Mouse (Mus musculus): ENCODE measurements around the gene Mcu. TPM values are rescaled to one million over a fixed set of nuclear protein-coding genes. Genes with fewer than 3 reads are reported as not detected.

Gene Mcu
- polyA plus RNA-seq, 1 experiment, result 48.8 TPM

DNA sequence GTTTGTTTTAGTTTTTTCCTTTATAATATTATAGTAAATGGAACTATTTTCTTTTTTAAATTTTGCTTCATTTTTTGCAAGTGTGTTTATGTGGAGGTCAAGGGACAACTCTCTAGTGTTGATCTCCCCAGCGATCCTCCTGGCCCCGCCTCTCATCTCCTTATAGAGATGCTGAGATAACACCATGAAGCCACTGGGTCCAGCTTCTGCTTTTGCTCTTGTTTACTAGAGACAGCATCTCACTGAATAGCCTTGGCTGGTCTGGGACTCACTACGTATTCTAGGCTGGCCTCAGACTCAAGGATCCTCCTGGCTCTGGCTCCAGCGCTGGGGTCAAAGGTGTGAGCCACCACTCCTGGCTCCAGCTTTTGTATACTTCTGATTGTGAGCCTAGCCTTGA lies 197.0 kb downstream of the Mcu start:
- no peaks in the 10 kb centered on the region; the same call in 1 of the 2 replicates for H3K4me1 ChIP-seq (ENCODE audit: control insufficient read depth, insufficient read depth, low read length)
- no peak for TF ChIP-seq POLR2A (IDR thresholded peaks at IDR 0.05; ENCODE audit: low read depth, low read length)
- H3K27ac ChIP-seq (ENCODE audit: insufficient read depth, low read length), result no peak overlapping the region
- no peak overlapping the region for H3K4me3 ChIP-seq (ENCODE audit: insufficient read depth, low read length)

DNA sequence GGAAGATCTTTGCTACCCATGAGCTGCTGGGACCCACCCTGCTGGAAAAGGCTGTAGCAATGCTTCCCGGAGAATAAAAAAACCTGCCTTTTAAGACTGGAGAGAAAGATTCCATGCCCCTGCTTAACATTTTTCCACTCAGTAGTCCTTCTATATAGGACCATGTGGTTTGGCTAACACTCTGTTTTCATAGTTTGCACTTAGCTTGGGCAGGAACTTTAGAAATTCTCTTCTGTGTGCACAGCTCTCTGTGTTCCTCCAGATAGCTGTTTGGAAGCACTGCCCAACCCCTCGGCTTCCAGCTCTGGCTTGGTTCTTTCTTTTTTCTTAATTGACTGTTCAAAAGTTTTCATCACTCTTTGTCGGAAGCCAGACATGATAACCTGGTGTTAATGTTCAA lies 199.9 kb downstream of the Mcu start:
- Histone ChIP-seq H3K4me1 (ENCODE audit: control insufficient read depth, insufficient read depth, low read length) (no peaks in the 10 kb centered on the region; the same call in 1 of the 2 replicates), H3K27ac (ENCODE audit: insufficient read depth, low read length) (no peak overlapping the region), H3K4me3 (ENCODE audit: insufficient read depth, low read length) (no peak overlapping the region)
- TF ChIP-seq CTCF (IDR thresholded peaks at IDR 0.05; ENCODE audit: borderline replicate concordance, insufficient read depth, low read length) (no peak), POLR2A (IDR thresholded peaks at IDR 0.05; ENCODE audit: low read depth, low read length) (no peak)

DNA sequence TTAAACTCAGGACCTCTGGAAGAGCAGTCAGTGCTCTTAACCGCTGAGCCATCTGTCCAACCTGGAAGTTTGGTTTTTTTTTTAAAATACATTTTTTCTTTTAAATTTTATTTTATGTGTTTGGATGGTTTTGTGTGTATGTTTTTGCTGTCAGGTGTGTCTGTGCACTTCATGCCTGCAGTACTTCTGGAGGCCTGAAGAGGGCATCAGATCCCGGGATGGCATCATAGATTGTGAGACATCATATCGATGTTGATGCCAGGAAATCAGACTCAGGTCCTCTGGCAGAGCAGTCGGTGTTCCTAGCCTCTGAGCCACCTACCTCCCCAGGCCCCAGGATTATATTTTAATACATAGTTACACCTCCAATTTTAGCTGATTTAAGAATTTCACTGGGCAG lies 202.8 kb downstream of the Mcu start:
- H3K27ac ChIP-seq (ENCODE audit: insufficient read depth, low read length), result no peak overlapping the region
- no peak overlapping the region for H3K4me3 ChIP-seq (ENCODE audit: insufficient read depth, low read length)
- TF ChIP-seq POLR2A (IDR thresholded peaks at IDR 0.05; ENCODE audit: low read depth, low read length) (no peak), CTCF (IDR thresholded peaks at IDR 0.05; ENCODE audit: borderline replicate concordance, insufficient read depth, low read length) (no peak)
- no peaks in the 10 kb centered on the region; the same call in 1 of the 2 replicates for H3K4me1 ChIP-seq (ENCODE audit: control insufficient read depth, insufficient read depth, low read length)

- no peak overlapping the region for H3K4me3 ChIP-seq (ENCODE audit: insufficient read depth, low read length)
- no peaks in the 10 kb centered on the region for H3K4me1 ChIP-seq (ENCODE audit: control insufficient read depth, insufficient read depth, low read length)
- H3K27ac ChIP-seq (ENCODE audit: insufficient read depth, low read length), result no peak overlapping the region
- TF ChIP-seq CTCF (IDR thresholded peaks at IDR 0.05; ENCODE audit: borderline replicate concordance, insufficient read depth, low read length), result no peak
- no peak for TF ChIP-seq POLR2A (IDR thresholded peaks at IDR 0.05; ENCODE audit: low read depth, low read length)
Observed at GRCm38 (mm10) chr10:59410264-59410663, 206.2 kb downstream of the Mcu start.

DNA sequence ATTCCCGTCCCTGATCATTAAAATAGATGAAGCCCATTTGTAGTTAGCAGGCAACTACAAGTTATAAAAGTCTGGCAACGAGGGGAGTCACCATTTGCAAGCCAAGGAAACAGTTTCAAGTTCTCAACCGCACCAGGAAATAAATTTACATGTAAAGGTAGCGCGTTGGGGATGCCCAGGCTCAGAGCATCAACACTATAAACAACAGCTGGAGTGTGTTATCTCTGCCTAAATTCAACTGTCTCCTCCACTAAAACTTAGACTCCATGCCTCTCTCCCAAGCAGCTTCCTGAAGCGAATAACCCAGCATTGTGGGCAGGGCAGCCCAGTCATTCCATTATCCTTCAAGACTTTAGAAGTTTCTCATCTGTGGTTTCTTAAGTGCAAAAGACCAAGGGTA lies 208.0 kb downstream of the Mcu start:
- no peak overlapping the region for H3K4me3 ChIP-seq (ENCODE audit: insufficient read depth, low read length)
- TF ChIP-seq CTCF (IDR thresholded peaks at IDR 0.05; ENCODE audit: borderline replicate concordance, insufficient read depth, low read length) (no peak), POLR2A (IDR thresholded peaks at IDR 0.05; ENCODE audit: low read depth, low read length) (no peak)
- no peaks in the 10 kb centered on the region for H3K4me1 ChIP-seq (ENCODE audit: control insufficient read depth, insufficient read depth, low read length)
- no peak overlapping the region for H3K27ac ChIP-seq (ENCODE audit: insufficient read depth, low read length)

GRCm38 (mm10) chr10:59403793-59404149 lies 212.7 kb downstream of the Mcu start:
- H3K4me3 ChIP-seq (ENCODE audit: insufficient read depth, low read length), result no peak overlapping the region
- no peak overlapping the region for H3K27ac ChIP-seq (ENCODE audit: insufficient read depth, low read length)
- TF ChIP-seq CTCF (IDR thresholded peaks at IDR 0.05; ENCODE audit: borderline replicate concordance, insufficient read depth, low read length) (no peak), POLR2A (IDR thresholded peaks at IDR 0.05; ENCODE audit: low read depth, low read length) (no peak)

DNA sequence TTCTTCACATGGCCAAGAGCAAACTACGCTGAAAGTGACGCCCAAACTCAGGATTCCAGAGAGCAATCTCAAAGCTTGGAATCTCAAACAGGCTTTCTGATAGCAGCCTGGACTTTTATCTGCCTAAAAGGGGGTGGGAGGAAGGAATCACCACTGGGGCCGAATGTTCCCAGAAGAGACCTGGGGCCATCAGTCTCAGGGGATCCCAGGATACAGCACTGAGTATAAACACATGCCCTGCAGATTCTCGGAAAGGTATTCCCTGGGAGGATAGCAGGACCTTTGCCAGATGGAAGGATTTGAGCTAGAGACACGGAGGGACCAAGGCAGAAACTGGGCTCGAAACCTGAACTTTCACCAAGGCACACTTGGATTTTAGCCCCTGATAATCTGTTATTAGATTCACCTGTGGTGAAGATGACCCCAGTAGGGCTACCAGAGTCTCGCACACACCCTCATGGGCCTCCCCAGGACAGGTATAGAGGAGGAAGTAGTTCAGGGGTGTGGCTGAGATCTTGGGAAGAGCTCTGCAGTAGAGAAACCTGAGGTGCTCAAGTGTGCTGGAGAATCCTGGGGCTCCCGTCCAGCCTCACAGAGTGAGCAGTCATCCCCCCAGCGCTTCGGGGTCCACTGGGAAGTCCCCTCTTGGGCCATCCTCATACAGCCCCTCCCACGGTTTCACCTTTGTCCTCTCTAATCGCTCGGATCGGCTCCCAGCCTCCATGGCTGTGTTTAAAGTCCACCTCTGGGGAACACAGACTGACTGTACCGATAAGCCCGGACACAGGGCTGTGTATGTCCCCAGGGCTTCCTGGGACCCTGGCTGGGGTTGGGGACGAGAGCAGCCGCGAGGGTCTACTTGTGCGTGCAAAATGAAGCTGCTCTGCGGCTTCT lies 213.3 kb downstream of the Mcu start, which contains the start of gene Pla2g12b:
Gene Pla2g12b, plus strand, starts transcription at position 762 of the 894 bp plus-strand sequence.
- TF ChIP-seq POLR2A (IDR thresholded peaks at IDR 0.05; ENCODE audit: low read depth, low read length), result no peak
- TF ChIP-seq CTCF (IDR thresholded peaks at IDR 0.05; ENCODE audit: borderline replicate concordance, insufficient read depth, low read length), result no peak
- Histone ChIP-seq H3K4me1 (ENCODE audit: control insufficient read depth, insufficient read depth, low read length) (no peaks in the 10 kb centered on the region), H3K27ac (ENCODE audit: insufficient read depth, low read length) (no peak within 1 kb of the TSS), H3K4me3 (ENCODE audit: insufficient read depth, low read length) (no peak within 1 kb of the TSS)

More at GRCm38 (mm10) chr10:59403793-59404149, 212.7 kb downstream of the Mcu start:
- H3K4me1 ChIP-seq (ENCODE audit: control insufficient read depth, insufficient read depth, low read length), result no peaks in the 10 kb centered on the region

Other genes starting within 250 kb of the Mcu start
- 42.7 and 78.1 TPM in 2 replicates for gene Gm10273, start 221.1 kb downstream of the Mcu start, polyA plus RNA-seq (2011; ENCODE audit: insufficient read length, low read depth, missing spikeins)
- not detected in 2 replicates for gene Pla2g12b, start 213.0 kb downstream of the Mcu start, polyA plus RNA-seq (2011; ENCODE audit: insufficient read length, low read depth, missing spikeins)
- gene Oit3, start 174.9 kb downstream of the Mcu start, polyA plus RNA-seq (2011; ENCODE audit: insufficient read length, low read depth, missing spikeins), result 0.23 and 0.44 TPM in 2 replicates
- not detected in 2 replicates for gene Gm10322, start 629 bp downstream of the Mcu start, polyA plus RNA-seq (2011; ENCODE audit: insufficient read length, low read depth, missing spikeins)
- 66.3 and 74.1 TPM in 2 replicates for gene Micu1, start 85.8 kb upstream of the Mcu start, polyA plus RNA-seq (2011; ENCODE audit: insufficient read length, low read depth, missing spikeins)